14 mouse cellular contexts compared by ENCODE assay signal in the genomic region with DNA sequence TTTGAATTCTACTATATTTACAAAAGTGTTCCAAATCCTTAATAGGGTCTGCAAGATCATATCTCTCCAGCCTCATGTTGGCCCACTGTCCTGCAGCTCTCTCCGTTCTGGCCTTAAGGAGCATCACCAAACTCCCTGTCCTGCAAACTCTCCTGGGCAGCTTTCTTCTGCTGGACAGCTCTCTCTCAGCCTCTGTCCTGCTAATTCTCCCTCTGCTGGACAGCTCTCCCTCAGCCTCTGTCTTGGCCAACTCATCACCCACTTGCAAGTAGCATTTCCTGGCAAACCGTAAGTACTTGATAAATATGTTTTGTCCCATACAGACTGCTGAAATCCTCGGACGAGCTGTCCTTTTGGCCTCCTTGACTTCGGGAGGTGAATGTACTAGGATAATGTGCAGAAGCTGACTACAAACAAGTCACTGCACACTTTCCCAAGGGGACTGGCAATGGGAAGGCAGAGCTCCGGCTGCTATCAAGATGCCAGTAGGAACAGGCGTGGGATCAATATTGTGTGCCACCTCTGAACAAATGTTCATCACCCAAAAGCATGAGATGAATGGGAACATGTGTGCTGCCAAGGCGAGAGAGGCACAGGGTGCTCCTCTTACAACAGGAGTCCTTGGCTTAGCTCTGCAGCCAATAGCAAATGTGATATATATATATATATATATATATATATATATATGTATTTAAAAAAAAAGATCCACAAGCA.
DNase-seq lines count a peak whose midpoint lies in the region; ATAC-seq and TF ChIP-seq lines count a peak whose summit lies in the region.
"Had no signal": no experiment of that assay in that cellular context is flagged by ENCODE, and none has a peak within 500 bp of the region (broad histone marks: within the 10 kb centered on the region; RNA-seq: fewer than 3 reads in every experiment).

No protein-coding gene starts in this region.

- H3K4me2 ChIP-seq in forebrain, postnatal 0 days (ENCODE audit: low read depth), result no peak overlapping the region
- H3K4me2 ChIP-seq in forebrain, embryonic 16.5 days (ENCODE audit: low read length), result no peak overlapping the region
- no peak overlapping the region for H3K4me2 ChIP-seq in midbrain, embryonic 16.5 days (ENCODE audit: low read length)
- H3K4me2 ChIP-seq: embryonic facial prominence, embryonic 15.5 days; forebrain, embryonic 15.5 days; limb, embryonic 15.5 days; midbrain, embryonic 15.5 days had no signal

- no peak overlapping the region for H3K27ac ChIP-seq in forebrain, postnatal 0 days (ENCODE audit: low read depth, low read length)
- no peak overlapping the region for H3K27ac ChIP-seq in forebrain, embryonic 16.5 days (ENCODE audit: low read length)
- H3K27ac ChIP-seq in midbrain, embryonic 16.5 days (ENCODE audit: low read length), result no peak overlapping the region
- H3K27ac ChIP-seq: embryonic facial prominence, embryonic 15.5 days; forebrain, embryonic 15.5 days; limb, embryonic 15.5 days; midbrain, embryonic 15.5 days had no signal

- no peaks in the 10 kb centered on the region for H3K36me3 ChIP-seq in forebrain, postnatal 0 days (ENCODE audit: insufficient read depth)
- H3K36me3 ChIP-seq in forebrain, embryonic 16.5 days (ENCODE audit: control insufficient read depth, insufficient read depth), result no peaks in the 10 kb centered on the region
- no peaks in the 10 kb centered on the region for H3K36me3 ChIP-seq in midbrain, embryonic 16.5 days (ENCODE audit: control insufficient read depth, insufficient read depth, low read length)
- H3K36me3 ChIP-seq: embryonic facial prominence, embryonic 15.5 days; forebrain, embryonic 15.5 days; limb, embryonic 15.5 days; midbrain, embryonic 15.5 days had no signal

- H3K9ac ChIP-seq in forebrain, postnatal 0 days, result no peak overlapping the region
- no peak overlapping the region for H3K9ac ChIP-seq in forebrain, embryonic 16.5 days (replicated peaks; ENCODE audit: low read depth, low read length)
- H3K9ac ChIP-seq in midbrain, embryonic 16.5 days (ENCODE audit: low read depth, low read length), result no peak overlapping the region
- H3K9ac ChIP-seq: embryonic facial prominence, embryonic 15.5 days; forebrain, embryonic 15.5 days; limb, embryonic 15.5 days; midbrain, embryonic 15.5 days had no signal

- TF ChIP-seq CTCF in forebrain, postnatal 0 days (IDR thresholded peaks at IDR 0.05; ENCODE audit: low read depth), result no peak

- 74% methylated on average over 8 of the region's 8 CpGs for WGBS in forebrain, postnatal 0 days
- WGBS in forebrain, embryonic 16.5 days, result 65% methylated on average over 8 of the region's 8 CpGs
- 83% methylated on average over 8 of the region's 8 CpGs for WGBS in midbrain, embryonic 16.5 days

- peak; percentile 27 for DNase-seq in forebrain, postnatal 0 days
- peak; percentile 10 for DNase-seq in kidney, postnatal 14 days
- DNase-seq in kidney, postnatal 25 days, result no peak
- peak; percentile 9 for DNase-seq in 416B (ENCODE audit: low read depth)
- DNase-seq in embryo, embryonic 9.5 days (ENCODE audit: extremely low spot score), result peak; percentile 7
- DNase-seq in cerebellum, adult 11-12 months, result no peak
- DNase-seq: right cerebral cortex, postnatal 14 days; thymus, postnatal 25 days had no signal

- H3K27me3 ChIP-seq in forebrain, postnatal 0 days (ENCODE audit: insufficient read depth, low read length), result no peaks in the 10 kb centered on the region
- no peaks in the 10 kb centered on the region for H3K27me3 ChIP-seq in forebrain, embryonic 16.5 days (replicated peaks; ENCODE audit: control insufficient read depth, insufficient read depth, low read length)
- no peaks in the 10 kb centered on the region for H3K27me3 ChIP-seq in midbrain, embryonic 16.5 days (ENCODE audit: control insufficient read depth, insufficient read depth, low read depth, low read length)
- H3K27me3 ChIP-seq: embryonic facial prominence, embryonic 15.5 days; forebrain, embryonic 15.5 days; limb, embryonic 15.5 days; midbrain, embryonic 15.5 days had no signal

- no peaks in the 10 kb centered on the region for H3K9me3 ChIP-seq in forebrain, postnatal 0 days (ENCODE audit: low read length)
- H3K9me3 ChIP-seq in forebrain, embryonic 16.5 days (ENCODE audit: control insufficient read depth, low read length), result no peaks in the 10 kb centered on the region
- no peaks in the 10 kb centered on the region for H3K9me3 ChIP-seq in midbrain, embryonic 16.5 days (replicated peaks; ENCODE audit: control insufficient read depth, low read length, poor library complexity, severe bottlenecking)
- H3K9me3 ChIP-seq: embryonic facial prominence, embryonic 15.5 days; forebrain, embryonic 15.5 days; limb, embryonic 15.5 days; midbrain, embryonic 15.5 days had no signal

- no peaks in the 10 kb centered on the region for H3K4me1 ChIP-seq in forebrain, postnatal 0 days (ENCODE audit: insufficient read depth)
- H3K4me1 ChIP-seq in forebrain, embryonic 16.5 days (replicated peaks; ENCODE audit: control insufficient read depth, insufficient read depth, low read length), result 0 out of 2 replicates have a peak, but pooled peaks cover 7% of the 10 kb centered on the region
- H3K4me1 ChIP-seq in midbrain, embryonic 16.5 days (ENCODE audit: control insufficient read depth, insufficient read depth, low read length), result 0 out of 2 replicates have a peak, but pooled peaks cover 2% of the 10 kb centered on the region
- H3K4me1 ChIP-seq: embryonic facial prominence, embryonic 15.5 days; limb, embryonic 15.5 days; midbrain, embryonic 15.5 days had no signal

- ATAC-seq in forebrain, postnatal 0 days, result 0 out of 2 replicates have a peak, but pooled peaks have one; percentile 23
- no peak for ATAC-seq in forebrain, embryonic 16.5 days
- ATAC-seq in midbrain, embryonic 16.5 days, result no peak
- ATAC-seq: midbrain, embryonic 15.5 days had no signal

- H3K4me3 ChIP-seq in forebrain, postnatal 0 days (ENCODE audit: low read depth, low read length), result no peak overlapping the region
- no peak overlapping the region for H3K4me3 ChIP-seq in forebrain, embryonic 16.5 days (replicated peaks; ENCODE audit: low read length)
- H3K4me3 ChIP-seq in midbrain, embryonic 16.5 days (ENCODE audit: low read depth, low read length), result no peak overlapping the region
- H3K4me3 ChIP-seq: embryonic facial prominence, embryonic 15.5 days; forebrain, embryonic 15.5 days; limb, embryonic 15.5 days; midbrain, embryonic 15.5 days had no signal

Comparison
In these comparisons a context has a peak if more than half of its experiments do, and no peak if none do; other contexts are left out.
1. DNase-seq: peak in forebrain, postnatal 0 days (single experiment), kidney, postnatal 14 days (single experiment), 416B (single experiment) and embryo, embryonic 9.5 days (single experiment); none in kidney, postnatal 25 days (0 of 2) and cerebellum, adult 11-12 months (single experiment).